Comparison of ENCODE assay signal across 27 mouse cellular contexts in genomic region chr6:17784523-17784922, GRCm38 (mm10).
"Had no signal": no experiment of that assay in that cellular context is flagged by ENCODE, and none has a peak within 500 bp of the region (broad histone marks: within the 10 kb centered on the region; RNA-seq: fewer than 3 reads in every experiment).

No protein-coding gene starts in this region.

- H3K9ac ChIP-seq: limb, embryonic 12.5 days; limb, embryonic 13.5 days; limb, embryonic 15.5 days; liver, embryonic 12.5 days; liver, embryonic 13.5 days; liver, embryonic 14.5 days; liver, embryonic 15.5 days; liver, postnatal 0 days; lung, embryonic 14.5 days; lung, embryonic 15.5 days; midbrain, embryonic 12.5 days; midbrain, embryonic 13.5 days; midbrain, embryonic 15.5 days; neural tube, embryonic 12.5 days had no signal

- H3K4me2 ChIP-seq: limb, embryonic 12.5 days; limb, embryonic 13.5 days; limb, embryonic 15.5 days; liver, embryonic 11.5 days; liver, embryonic 12.5 days; liver, embryonic 13.5 days; liver, embryonic 15.5 days; lung, embryonic 14.5 days; lung, embryonic 15.5 days; midbrain, embryonic 11.5 days; midbrain, embryonic 12.5 days; midbrain, embryonic 13.5 days; midbrain, embryonic 15.5 days; neural tube, embryonic 12.5 days had no signal

- H3K36me3 ChIP-seq: limb, embryonic 10.5 days; limb, embryonic 12.5 days; limb, embryonic 13.5 days; limb, embryonic 15.5 days; liver, embryonic 12.5 days; liver, embryonic 13.5 days; liver, embryonic 15.5 days; lung, embryonic 15.5 days; midbrain, embryonic 12.5 days; midbrain, embryonic 15.5 days; neural tube, embryonic 12.5 days had no signal

- DNase-seq: left cerebral cortex, postnatal 4 days; liver; liver, embryonic 13.5 days; liver, postnatal 0 days; lung, adult 18-20 months; lung, adult 2 months; lung, embryonic 14.5 days; lung, postnatal 14 days; lung, postnatal 4 days had no signal

- H3K9me3 ChIP-seq: limb, embryonic 10.5 days; limb, embryonic 13.5 days; limb, embryonic 15.5 days; liver, embryonic 12.5 days; liver, embryonic 13.5 days; liver, embryonic 15.5 days; midbrain, embryonic 15.5 days; neural tube, embryonic 12.5 days had no signal

- H3K27ac ChIP-seq: limb, embryonic 10.5 days; limb, embryonic 12.5 days; limb, embryonic 13.5 days; limb, embryonic 15.5 days; liver, embryonic 12.5 days; liver, embryonic 13.5 days; liver, embryonic 14.5 days; liver, embryonic 15.5 days; lung, embryonic 15.5 days; macrophage; midbrain, embryonic 10.5 days; midbrain, embryonic 12.5 days; midbrain, embryonic 13.5 days; midbrain, embryonic 15.5 days; neural tube, embryonic 12.5 days had no signal

- H3K4me1 ChIP-seq: limb, embryonic 13.5 days; limb, embryonic 15.5 days; liver, embryonic 12.5 days; liver, embryonic 13.5 days; liver, embryonic 15.5 days; lung, embryonic 15.5 days; midbrain, embryonic 15.5 days had no signal

- H3K4me3 ChIP-seq: limb, embryonic 10.5 days; limb, embryonic 12.5 days; limb, embryonic 13.5 days; limb, embryonic 15.5 days; liver, embryonic 12.5 days; liver, embryonic 13.5 days; liver, embryonic 15.5 days; lung, embryonic 15.5 days; megakaryocyte, embryonic 14.5 days; midbrain, embryonic 10.5 days; midbrain, embryonic 12.5 days; midbrain, embryonic 13.5 days; midbrain, embryonic 15.5 days; myocyte; neural tube, embryonic 12.5 days had no signal

- H3K27me3 ChIP-seq: limb, embryonic 12.5 days; limb, embryonic 13.5 days; limb, embryonic 15.5 days; liver, embryonic 12.5 days; liver, embryonic 13.5 days; liver, embryonic 15.5 days; lung, embryonic 15.5 days; megakaryocyte, embryonic 14.5 days; midbrain, embryonic 12.5 days; midbrain, embryonic 13.5 days; midbrain, embryonic 15.5 days; neural tube, embryonic 12.5 days had no signal
